Mouse (Mus musculus) thymus, postnatal 14 days (tissue): Measurements from ENCODE around the gene Rp9.

Experiments
- DNase-seq: peaks from one replicate; pipeline ENCODE4 v3.0.0; 2021

Gene Rp9

DNA sequence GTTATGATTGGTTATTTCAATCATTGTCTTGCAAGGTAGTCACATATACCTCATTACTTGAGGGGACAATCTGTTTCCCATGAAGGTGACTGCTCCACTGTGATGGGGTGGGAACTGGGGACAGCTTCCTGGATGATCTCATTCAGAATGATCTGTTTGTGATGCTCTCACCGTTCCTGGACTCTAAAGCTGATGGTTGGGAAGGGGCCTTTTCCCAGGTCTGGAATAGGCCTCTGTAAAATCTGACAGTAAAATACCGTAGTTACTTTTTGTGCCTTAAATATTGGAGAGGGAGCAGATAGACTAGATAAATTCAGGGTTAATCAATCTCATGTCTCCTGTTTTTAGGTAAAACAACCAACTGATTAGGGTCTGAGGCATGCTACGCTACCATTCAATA lies at the start of gene Rp9:
Rp9 (minus strand) TSS at position 101 of the 400 bp plus-strand sequence.
- DNase-seq: no peak

DNA sequence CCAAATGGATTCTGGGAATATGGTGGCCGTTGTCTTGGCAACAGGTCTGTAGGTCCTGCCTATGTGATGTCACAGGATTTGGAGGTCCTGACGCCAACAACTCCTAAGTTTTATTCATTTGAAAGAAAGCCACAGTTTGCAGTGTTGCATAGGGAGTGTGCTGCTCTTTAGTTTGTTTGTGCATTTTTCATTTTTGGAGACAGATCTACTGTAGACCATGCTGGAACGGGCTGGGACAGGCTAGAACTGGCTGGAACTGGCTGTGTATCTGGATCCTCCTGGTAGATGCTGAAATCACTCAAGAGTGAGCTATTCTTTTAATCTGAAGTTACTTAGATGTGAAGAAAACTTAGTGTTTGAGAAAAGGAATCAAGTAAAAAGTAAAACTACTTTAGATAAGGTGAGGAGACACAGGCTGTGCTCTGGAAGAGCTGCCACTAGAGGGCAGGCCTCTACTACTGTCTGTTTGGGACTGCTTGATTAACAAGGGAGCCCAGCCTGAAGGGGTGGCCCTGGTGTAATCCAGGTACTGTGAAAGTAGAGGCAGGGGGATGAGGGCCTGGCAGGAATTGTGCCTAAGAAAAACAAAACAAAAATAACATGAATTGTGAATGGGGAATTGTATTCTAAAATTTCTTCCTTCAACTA lies 49.0 kb upstream of the Rp9 start:
- peak; percentile 53 for DNase-seq

DNA sequence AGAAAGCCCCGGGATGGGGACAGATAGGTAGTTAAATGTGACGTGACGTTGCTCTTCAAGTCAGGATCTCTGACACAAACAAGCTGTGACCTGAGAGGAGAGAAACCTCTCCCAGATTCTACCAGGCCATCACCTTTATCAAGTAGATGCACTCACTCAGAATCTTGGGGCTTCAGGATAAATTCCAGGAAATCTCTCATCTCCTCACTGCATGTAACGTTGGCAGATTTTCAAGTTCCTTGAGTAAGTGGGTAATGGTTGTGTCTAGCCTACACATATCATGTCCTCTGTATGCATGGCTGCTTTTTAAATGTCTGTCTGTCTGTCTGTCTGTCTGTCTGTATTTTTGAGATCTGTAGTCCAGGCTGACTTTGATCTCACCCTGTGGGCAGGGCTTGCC lies 45.5 kb upstream of the Rp9 start:
- DNase-seq: no peak

DNA sequence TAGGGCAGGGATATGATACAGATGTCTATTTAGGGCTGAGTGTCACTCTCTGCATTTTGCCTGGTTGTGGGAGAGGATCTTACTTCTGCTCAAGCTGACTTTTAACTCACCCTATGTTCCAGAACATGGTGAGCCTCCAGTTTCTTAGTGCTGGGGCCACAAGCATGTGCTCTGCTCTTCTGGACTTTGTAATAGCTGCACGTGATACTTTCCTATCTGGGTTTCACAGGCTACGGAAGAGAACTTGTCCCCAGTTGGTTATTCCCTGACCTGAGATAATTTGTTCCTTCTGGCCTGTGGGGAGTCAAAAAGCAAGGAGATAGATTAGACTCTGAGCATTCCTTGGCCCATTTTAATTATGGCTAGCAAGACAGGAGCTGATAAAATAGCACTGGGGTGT lies 36.0 kb upstream of the Rp9 start:
- no peak for DNase-seq

DNA sequence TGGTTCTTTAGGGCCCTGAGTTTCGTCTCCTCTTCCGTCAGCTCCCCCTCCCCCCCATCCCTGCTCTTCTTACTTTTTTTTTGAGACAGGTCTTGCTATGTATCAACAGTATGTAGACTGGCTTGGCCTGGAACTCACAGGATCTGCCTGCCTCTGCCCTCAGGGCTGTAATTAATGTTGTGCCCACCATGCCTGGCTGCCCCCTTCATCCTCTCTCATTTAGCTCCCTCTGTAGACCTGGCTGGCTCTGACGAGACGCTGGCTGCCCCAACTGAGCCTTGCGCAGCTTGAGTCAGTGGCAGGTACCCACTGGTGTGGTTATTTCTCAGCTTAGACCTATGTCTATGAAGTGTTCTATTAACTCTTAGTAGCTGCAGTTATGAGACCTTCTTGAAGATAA lies 34.0 kb upstream of the Rp9 start:
- no peak for DNase-seq

DNA sequence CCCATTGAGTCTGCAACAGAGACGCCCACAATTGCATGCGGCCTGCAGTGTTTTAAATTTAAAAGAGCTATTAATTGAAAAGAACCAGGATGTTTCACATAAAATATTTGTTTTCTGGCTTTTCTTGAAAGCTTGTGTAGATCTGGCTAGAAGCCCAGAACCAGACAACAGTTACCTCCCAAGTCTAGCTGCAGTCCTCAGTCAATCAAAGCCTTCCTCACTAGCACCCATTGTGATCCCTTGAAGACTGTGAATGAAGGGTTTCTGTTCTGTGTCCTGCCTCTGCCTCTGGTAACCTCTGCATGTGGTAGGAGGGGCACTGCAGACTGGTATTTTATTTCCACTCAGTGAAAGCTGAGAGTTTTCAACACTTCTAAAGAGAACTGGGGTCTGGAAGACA lies 33.4 kb upstream of the Rp9 start:
- DNase-seq: no peak

DNA sequence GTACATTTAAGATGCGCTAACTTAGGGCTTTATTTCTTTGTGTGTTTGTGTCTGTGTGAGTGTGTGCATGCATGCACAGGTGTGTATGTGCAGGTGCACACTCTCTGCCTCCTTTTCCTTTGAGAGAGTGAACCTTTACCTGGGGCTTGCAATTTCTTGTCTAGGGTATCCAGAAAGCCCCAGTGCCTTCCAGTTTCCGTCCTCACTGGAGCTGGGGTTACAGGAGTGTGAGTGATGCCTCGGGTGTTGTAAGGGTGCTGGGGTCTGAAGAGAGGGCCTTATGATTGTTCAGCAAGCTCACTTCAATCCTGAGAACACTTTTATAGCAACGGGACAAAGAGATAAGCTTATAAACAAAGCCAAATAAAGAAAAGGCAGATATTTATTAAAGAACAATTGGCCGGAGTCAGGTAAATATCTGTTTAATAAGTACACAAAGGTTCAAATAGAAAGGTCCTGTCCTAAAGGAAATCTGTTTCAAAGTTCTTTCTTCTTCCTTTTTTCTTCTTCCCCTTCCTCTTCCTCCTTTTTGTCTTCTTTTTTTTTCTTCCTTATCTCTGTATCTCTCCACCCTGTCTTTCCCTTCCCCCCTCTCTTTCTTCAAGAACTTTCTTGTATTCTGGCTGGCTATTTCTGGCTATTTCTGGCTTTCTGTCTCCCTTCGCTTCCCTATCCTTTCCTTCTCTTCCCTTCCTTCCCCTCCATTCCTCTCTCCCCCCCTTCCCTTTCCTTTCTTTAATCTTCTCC lies 27.7 kb upstream of the Rp9 start:
- DNase-seq: no peak

DNA sequence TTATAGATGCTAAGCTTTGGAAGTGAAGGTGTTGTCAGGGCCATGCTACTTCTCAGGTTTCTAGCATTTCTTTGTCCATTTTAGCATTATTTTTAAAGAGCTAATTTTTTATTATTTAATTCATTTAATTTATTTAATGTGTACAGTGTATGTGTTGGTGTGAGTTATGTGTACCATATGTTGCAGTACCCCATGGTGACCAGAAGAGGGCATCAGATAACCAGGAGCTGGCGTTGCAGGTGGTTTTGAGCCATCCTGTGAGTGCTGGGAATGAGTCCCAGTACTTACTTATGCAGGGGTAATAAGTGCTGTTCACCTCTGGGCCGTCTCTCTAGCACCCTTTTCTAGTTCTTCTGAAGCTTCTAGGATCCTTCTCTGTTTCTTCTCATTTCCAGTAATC lies 25.6 kb upstream of the Rp9 start:
- DNase-seq: no peak

DNA sequence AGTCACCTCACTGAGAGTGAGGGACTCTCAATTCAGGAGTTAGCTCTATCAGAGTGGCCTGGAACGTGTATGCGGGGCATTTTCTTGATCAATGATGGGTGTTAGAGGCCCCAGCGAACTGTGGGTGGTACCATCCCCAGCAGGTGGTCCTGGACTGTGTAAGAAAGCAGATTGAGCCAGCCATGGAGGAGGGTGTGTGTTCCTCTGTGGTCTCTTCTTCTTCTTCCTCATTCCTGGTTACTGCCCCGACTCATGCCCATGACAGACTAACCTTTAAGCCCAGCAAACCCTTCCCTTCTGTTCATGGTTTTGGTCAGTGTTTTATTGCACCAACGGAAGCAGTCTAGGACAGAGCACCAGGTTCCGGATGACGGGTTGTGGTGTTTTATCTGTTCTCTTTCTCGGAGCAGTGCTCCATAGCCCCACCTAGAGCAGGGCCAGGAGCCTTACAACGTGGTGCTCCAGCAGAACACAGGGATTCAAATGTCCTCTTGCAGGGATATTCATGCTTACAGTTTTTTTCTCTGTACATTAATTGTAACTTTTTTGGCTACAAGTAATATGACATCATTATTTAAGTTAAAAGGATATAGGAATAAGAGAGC lies 24.8 kb upstream of the Rp9 start:
- no peak for DNase-seq

DNA sequence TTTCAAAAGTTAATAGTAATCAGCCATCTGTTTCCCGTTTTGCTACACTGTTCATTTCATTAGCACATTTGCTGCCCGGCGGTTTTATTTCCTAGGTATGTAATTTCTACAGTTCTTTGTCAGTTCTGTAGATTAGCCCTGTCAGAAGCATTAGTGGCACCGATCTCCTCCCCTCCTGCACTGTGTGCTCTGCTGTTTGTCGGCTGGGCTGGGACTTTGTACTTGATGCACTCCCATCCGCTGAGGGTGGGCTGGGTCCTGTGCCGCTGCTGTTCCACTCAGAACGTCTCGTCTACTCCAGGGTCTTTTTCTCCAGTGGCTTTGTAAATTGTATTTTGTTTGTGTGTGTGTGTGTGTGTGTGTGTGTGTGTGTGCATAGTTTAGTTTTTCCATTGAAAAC lies 19.4 kb upstream of the Rp9 start:
- DNase-seq: no peak

DNA sequence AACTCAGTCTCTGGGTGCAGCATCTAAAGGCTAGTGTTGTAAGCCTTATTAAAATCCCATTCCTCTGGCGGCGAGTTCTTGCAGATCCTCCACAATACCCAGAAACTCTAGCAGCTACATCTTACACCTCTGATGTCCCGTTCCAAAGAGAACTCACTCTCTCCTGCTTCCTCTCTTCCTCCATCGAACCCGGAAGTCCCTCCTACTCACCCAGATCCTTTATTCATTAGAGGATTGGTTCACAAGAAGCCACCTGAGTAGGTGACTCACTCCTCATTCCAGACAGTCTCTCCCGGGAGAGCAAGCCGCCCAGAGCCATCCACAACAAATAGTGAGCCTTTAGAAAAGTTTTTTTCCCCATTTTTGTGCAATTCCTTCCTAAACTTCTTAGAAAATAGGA lies 16.7 kb upstream of the Rp9 start:
- DNase-seq: no peak

DNA sequence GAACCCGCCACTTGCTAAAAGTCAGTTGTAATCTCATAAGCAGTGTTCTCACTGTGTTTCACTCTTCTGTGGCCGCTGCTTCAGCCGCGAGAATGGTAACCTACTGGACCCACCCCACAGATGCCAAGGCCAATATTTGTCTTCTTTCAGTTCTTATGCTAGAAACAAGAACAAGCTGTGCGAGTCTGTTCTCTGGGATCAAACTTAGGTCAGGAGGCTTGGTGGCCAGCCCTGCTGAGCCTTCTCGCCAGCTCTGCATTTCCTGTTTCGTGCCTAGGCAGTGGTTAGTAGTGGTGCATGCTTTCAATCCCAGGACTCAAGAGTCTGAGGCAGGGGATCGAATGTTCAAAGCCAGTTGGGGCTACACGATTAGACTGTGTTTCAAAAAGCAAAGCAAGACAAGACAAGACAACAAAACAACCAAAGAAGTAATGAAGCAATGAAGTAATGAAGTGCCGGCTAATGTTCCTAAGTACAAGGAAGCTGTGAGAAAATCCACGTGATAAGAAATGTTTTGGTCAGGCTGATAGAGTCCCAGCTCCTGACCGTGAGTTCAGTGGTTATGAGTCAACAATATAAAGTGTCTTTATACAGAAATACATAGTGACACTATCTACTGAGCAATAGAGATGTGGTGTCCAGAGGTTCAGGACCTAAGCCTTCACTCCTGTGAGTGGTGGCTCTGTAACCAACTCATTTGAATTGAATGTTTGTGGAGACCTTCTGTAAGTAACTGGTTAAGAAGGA lies 15.2 kb upstream of the Rp9 start:
- DNase-seq: no peak

DNA sequence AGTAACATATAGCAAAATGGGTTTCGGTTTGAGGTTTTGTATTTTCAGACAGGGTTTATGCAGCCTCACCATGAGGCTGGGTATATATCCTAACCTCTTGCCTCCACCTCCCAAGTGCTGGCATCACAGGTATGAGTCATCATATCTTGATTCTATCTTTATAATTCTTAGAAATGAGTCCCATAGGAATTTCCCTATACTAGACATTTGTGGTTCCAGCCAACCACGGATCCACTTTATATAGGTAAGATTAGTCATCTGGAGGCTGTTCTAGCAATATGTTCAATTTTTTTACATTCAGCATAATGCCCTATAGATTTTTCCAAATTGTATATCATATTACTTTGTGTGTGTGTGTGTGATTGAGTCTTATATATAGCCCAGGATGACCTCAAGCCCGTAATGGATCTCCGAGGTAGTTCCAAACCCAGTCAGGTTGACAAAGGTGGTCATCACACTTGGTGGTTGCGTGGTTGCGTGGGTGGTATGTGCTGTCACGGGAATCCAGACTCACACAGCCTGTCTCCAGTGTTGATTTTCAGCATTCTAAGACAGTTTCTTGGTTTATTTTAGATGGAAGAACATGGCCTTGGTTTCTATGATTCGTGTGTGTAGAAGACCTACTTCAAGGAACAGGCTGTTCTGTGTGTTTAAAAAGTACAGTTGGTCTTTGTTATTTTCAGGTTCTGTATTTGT lies 14.5 kb upstream of the Rp9 start:
- DNase-seq: no peak

DNA sequence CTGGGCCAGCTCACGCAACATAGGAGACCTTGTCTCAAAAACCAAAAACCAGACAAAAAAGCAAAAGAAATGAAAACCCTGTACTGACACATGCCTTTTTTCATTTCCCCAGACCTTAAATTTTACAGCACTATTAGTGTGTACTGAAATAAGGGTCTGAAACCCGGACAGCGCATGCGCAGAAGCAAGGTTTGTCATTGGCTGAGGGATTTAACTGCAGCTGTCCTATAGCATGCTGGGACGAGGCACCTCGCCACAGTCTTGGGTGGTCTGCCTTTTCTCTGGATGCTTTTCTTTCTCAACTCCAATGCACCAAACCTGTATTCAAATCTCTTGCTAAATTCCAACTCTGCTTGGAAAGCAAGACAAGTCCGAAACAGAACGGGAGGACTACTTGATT lies 9.4 kb upstream of the Rp9 start:
- DNase-seq: no peak

DNA sequence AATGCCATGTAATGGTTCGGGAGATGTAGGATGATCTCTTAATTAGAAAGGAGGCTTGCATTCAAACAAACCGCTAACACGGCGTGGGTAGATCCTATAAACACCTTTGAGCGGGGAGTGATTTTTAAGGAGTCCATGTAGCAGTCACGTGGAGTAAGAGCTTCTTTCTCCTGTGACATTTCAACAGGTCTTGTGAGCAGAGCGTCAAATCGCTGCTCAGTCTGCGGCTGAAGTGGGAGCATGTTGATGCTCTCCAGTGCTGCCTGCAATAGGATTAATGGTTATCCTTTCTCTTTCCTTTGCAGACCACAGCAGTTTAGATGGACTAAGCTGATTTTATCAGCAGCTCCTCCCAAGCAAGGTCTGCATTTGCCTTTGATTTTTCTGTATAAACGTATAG lies 6.7 kb upstream of the Rp9 start:
- DNase-seq: peak; percentile 24

DNA sequence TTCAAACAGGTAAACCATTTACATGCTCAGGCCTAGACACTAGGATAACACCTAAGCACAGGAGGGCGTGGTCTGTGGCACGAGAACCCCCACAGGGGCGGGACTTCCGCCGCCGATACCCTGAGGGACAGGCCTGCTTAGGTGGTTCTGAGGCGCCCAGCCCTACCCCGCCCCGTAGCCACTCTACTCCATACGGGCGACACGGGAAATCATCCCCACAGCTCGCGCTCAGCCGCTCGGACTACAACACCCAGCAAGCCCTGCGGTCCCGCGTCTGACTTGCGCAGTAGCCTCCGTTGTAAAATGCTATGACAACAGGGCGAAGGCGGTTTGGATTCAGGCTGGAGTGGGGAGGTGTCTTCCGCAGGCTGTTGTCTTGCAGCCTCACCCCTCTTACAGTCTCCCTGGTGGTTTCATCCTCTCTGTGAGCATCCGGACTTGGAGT lies 5.9 kb upstream of the Rp9 start, which contains the start of gene Bbs9:
Bbs9 (plus strand) TSS at position 292 of the 445 bp plus-strand sequence.
- peak; percentile 96 for DNase-seq

DNA sequence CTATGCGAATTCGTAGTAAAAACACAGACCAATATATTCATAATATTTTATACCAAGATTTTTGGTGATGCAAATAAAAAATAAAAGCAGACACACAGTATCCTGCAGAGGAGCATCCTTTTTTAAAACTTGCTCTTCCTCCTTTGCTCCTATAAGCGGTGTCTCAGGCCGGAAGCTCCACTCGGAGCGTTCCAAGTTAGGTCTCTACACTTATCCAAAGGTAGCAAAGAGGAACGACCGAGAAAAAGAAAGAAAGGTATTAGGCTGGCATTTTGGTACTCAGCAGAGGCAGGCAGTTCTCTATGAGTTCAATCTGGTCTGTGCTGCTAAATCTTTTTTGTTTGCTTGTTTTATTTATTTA lies 664 bp downstream of the Rp9 start:
- peak; percentile 12 for DNase-seq

DNA sequence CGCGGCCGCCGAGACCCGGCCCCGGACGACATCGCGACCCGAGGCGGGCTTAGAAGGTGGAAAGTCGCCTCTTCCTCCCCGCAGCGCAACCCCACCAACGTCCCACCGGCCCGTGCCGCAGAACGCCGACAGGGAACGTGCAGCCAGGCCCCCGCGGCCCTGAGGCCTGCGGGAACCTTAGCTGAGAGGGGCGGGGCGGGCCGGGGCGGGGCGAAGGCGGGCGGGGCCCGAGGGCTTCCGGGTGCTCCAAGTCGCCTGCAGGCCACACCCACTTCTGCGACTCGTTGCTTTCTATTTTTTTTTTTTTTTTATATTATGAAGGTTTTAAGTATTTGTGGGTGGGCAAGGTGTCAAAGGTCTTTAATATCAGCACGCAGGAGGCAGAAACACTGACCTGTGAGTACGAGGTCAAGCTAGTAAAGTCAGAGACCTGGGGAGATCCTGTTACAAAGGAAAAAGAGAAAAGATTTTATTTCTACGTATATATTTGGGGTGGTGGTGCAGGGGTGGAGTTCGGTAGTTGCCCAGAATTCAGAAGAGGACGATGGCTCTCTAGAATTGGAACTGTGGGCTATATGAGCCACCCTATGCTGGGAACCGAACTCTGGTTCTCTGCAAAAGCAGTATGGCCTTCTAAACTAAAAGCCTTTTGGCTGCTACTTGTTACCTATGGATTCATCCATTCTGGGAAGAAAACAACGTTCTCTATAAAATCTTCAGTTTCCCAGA lies 1.2 kb downstream of the Rp9 start:
- peak; percentile 82 for DNase-seq

DNA sequence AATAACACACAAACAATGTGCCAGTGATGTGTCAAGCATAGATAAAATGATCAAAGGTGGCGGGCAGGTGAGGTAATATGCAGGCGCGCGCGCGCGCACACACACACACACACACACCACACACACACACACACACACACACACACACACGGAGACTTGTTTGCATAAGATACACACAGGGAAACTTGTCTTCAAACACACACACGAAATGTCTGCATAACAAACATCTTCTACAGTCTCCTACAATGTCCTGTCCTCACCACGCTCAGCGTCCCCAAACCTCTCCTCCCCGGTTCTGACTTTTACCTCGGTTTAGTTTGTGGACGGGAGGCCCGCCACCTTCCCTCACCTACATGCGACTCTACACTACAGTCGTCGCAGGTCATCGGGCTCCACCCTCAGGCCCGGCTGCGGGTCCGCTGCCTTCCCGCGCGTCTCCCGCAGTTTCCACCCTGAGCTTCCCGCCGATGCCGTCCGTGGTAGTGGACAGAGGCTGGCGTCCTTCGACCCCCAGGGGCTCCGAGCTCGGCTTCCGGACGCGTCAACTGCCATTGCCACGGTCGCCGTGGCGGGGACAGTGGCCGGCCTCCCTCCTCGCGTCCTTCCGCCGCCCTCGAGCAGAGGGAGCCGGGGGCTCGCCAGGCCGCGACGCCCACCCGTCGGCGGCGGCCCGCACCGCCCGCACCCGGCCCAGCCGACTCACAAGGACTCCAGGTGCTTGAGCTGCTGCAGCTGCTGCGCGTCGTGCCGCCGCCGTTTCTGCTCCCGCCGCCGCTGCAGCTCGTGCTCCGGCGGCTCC lies 2.0 kb downstream of the Rp9 start:
- DNase-seq: peak; percentile 59

DNA sequence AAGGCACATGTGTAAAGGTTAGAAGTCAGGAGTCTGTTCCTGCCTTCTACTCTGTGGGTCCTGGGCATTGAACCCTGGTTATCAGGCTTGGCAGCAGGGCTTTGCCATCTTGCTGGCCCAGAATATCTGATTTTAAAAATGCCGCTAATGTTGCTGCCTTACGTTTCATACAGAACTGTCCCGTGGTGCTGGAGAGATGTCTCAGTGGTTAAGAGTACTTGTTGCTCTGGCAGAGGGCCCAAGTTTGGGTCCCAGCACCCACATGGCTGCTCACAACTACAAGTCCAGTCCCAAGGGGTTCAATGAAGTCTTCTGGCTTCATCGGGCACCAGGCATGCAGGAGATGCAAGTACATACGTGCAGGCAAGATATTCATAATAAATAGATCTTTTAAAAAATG lies 3.3 kb downstream of the Rp9 start:
- DNase-seq: no peak

DNA sequence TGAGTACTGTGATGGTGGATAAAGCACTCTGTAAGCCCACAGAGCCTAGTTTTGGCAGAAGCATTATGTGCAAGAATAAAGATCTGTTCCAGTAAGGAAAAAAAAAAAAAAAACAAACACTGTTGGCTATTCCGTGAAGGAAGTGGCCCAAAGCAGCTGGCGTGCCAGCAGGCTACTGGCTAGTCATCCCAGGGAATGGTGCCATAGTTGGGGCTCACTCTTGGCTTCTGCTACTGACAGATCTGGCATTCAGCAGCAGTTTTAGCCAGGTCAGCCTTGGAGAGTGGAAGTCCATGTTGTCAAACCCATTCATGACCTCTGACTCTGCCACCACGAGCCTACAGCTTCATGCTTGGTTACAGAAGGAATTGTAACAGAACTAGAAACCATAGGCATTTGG lies 7.6 kb downstream of the Rp9 start:
- no peak for DNase-seq
